Mouse (Mus musculus) spleen, postnatal 4 days (tissue): ENCODE measurements around the gene Pip5k1b.

Source experiments
- DNase-seq, 2 experiments: peaks; one replicate each; pipeline ENCODE4 v3.0.0; 2022; ENCODE audit warnings: low spot score in 2 of 2

Gene Pip5k1b

GRCm38 (mm10) chr19:24416975-24417658, 138.6 kb downstream of the Pip5k1b start:
- DNase-seq, result no peak

GRCm38 (mm10) chr19:24415778-24416621, 139.7 kb downstream of the Pip5k1b start:
- no peak for DNase-seq

GRCm38 (mm10) chr19:24408863-24409564, 146.7 kb downstream of the Pip5k1b start:
- no peak for DNase-seq

- no peak for DNase-seq
Measured at GRCm38 (mm10) chr19:24404716-24405115, 151.0 kb downstream of the Pip5k1b start.

DNA sequence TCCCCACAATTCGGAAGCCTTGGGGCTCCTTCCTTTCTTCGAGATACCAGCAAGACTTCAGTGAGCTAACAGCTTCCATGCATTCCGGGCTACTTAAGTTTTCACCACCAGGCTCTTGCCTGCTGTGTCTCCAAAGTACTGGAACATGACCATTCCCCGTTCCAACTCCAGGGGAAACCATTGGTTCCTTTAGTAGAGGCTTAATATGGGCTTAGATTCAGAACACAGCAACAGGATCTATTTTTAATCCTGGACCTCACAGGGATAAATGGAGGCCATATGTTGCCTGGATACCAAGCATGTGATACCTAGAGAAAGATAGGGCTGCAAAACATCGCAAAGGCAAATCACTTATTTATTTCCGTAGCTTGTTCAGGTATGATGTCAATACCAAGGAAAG, 152.4 kb downstream of the Pip5k1b start:
- no peak for DNase-seq

DNA sequence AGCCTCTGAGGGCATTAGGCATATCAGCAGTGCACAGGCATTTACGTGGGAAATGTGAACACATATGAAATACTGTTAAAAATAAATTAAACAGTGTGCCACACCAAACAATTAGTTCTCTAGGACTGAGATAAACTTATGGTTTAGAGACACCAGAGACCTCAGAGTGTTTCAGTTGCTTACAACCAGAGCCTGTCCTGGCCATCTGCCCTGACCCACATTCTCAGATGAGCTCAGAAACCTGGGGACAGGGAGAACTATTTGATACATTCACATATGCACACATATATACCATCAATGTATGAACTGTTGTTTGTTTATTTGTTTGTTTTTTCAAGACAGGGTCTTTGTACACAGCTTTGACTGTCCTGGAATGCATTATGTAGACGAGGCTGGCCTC, 161.8 kb downstream of the Pip5k1b start:
- no peak for DNase-seq

GRCm38 (mm10) chr19:24391519-24392251, 164.0 kb downstream of the Pip5k1b start:
- no peak for DNase-seq

DNA sequence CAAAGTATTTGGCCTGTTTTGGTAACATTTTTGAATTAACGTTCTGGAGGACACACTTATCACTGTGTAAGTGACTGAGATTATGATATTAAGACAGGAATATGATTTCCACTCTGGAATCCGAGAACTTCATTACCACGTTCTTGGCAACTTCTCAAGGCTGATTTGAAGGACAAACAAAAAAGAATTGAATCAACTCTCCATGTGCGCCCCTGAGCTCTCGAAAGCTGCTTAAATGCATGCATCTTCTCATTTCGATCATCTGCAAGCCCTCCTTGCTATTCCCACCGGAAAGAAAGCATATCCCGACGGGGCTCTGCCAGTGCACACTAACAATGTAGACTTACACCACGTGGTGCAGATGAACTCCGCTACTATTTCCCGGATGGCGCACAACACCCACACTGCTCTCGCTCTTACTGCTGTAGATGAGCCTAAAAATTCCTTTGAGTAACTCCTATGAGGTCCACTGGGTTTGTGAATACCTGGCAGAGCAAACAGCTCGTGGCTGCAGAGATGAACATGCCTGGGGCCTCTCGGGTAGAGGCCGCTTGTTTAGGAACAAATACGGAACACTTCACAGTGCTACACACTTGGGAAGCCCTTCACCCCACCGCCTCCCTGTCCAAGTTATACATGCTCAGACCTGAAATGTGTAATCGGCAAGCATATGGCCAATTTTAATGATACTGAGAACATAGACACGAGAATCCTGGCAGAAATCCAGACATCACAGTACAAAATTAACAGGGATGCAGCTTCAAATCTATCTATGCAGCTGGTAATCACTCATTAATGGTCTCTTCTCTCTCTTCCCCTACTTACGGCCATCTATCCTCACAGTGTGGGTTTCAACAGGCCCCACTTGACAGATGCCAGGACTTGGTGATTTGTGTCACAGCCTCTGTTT, 168.5 kb downstream of the Pip5k1b start:
- no peak for DNase-seq

GRCm38 (mm10) chr19:24378470-24378869, 177.2 kb downstream of the Pip5k1b start:
- DNase-seq, result no peak

DNA sequence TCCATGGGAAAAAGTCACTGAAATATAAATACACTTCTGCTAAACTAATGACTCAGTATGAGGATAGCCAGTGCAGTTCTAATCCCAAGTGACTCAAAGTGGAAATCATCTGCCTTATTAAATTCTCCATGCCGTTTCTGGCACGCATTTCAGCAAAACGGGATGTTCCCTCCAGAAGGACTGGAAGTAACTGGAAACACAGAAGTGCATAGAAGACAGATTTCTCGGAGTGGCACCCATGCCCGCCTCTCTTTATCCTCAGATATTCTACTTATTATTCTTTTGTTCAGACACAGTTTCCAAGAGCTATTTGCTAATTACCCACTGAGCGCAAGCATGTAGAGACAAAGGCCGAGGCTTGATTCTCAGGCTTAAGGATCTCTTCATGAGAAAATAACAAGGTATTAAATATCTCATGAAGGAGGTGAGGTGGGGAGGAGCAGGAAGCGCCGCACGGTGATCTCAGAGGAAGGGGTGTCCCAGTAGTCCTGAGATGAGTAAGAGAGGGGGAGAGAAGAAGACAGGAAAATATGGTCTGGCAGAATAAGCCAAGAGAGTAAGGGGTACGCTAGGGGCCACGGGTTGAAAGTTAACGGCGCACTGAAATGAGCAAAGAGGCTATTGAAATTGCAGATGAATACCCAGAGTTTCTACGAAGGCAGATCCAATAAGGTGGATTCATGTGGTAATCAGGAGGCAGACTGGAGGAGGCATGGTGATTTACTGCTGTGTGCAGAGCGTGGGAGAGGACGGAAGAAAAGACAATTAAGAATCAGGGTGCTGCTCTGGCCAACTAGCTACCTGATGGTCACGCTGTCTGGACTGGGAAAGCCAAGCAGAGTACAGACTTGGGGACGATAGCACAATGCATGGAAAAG, 183.7 kb downstream of the Pip5k1b start:
- no peak for DNase-seq

- no peak for DNase-seq
Measured at GRCm38 (mm10) chr19:24368419-24368818, 187.3 kb downstream of the Pip5k1b start.

DNA sequence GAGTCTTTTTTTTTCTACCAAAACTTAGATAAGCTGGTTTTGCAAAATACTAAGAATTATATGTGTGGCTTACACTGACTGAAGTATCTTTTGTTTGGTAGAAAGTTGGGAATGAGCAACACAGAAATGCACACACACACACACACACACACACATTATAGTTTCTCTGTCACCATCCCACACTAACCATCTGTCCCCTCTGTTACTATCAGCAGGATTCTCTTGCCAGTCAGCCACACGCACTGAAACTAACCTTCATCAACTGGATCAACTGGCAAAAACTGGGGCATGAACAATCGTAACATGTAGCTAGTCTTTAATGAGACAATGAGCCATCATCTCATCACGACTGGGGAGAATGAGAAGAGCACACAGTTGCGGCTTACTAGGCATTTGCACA, 187.9 kb downstream of the Pip5k1b start:
- no peak for DNase-seq

- DNase-seq, result no peak
Measured at GRCm38 (mm10) chr19:24366747-24367146, 188.9 kb downstream of the Pip5k1b start.

DNA sequence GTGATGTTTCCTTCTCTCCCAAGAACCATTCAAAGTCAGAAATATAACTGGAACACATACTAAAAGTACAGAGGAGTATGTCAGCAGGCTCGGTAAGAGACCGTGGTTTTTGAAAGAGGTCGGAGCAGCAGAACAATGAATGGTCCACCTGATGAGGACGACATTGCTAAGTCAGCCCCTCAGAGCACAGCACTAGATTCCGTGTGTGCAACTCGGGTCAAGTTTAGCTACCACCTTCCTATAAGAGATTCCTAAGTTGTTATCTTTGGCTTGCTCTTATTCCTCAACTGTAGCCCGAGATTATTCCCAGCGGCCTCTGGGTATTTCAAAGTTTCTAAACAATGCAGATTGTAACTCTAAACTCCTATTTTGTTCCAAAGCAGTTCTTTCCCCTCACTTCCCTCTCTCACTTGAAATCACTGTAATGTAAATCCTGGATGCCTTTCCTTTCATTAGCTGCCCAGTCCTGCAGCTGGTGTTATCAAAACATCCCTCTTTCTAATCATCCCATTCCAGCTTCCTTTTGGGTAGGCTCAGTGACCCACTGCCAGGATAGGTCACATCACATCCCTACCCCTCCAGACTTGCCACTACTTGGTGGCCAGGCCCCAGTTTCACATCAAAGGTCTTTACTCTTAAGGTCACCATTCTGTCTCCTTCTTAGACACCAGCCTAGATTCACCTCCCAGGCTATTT, 192.9 kb downstream of the Pip5k1b start:
- no peak for DNase-seq

DNA sequence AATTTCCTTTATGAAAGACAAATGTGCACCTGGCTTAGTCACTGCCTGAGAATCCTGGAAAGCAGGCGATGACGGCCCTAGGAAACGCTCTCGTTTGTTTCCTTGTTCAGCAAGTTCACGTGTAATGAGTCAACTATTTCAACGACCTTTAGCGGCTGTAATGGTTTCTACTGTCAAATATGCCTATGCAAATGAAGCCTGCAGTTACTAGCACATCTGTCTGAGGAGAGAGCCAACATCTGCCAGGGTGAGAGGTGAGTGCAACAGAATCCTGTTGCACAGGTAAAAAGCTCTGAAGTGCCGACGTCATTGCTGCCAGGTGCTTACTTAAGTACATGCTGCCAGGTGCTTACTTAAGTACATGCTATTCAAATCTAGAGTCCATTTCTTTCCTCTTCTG, 196.4 kb downstream of the Pip5k1b start:
- DNase-seq, result no peak

GRCm38 (mm10) chr19:24352298-24352959, 203.2 kb downstream of the Pip5k1b start:
- no peak for DNase-seq

DNA sequence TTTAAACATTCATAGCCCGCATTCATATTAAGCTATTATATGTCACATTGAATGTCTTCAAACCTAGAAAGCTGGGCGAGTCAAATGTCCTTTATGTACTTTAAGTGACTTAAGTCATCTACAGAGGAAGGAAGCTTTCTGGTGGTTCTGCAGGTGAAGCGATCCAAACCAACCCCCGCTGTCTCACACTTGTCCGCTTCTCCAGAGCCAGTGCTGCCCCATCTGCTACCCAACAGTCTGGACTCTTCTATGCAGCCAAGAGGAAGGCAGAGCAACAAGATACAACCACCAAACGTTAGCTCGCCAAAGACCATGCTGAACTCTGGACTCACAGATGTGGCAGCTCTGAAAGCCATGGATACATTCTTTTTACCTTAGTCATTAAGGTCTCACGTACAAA, 211.2 kb downstream of the Pip5k1b start:
- DNase-seq, result no peak

DNA sequence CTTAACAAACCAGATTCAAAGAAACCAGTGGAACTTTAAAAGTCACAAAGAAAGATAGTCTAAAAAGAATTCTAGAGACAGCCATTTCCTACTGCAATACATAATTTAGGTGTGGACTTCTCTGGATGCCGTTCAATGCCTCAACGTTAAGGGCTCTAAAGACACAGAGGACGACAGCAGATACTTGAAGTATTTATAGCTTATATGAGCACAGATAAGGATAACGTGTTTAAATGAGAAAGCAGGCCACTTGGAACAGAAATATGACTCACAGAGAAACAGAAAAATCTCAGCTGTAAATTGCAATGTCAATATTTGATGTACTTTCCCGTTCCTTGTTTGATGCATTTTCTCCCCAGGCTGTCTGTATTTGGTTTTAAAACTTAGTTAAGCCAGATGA, 212.9 kb downstream of the Pip5k1b start:
- no peak for DNase-seq
